Mouse (Mus musculus): ENCODE data around the gene Kcnq1. TPM values are rescaled to one million over a fixed set of nuclear protein-coding genes. Genes with fewer than 3 reads are reported as not detected.
A peak's percentile ranks its signal among the peaks of the same experiment; 100 is the strongest.

Gene Kcnq1
- total and polyA plus RNA-seq, 2 experiments from 2014 or later: 1.00 to 2.0 TPM

- Histone ChIP-seq H3K4me1 (ENCODE audit: insufficient read depth) (no peaks in the 10 kb centered on the region), H3K4me3 (ENCODE audit: low read depth, low read length) (no peak overlapping the region), H3K27ac (ENCODE audit: low read depth, low read length) (no peak overlapping the region), H3K9me3 (ENCODE audit: low read length) (no peaks in the 10 kb centered on the region), H3K4me2 (ENCODE audit: low read depth) (no peak overlapping the region), H3K27me3 (ENCODE audit: insufficient read depth, low read length) (no peaks in the 10 kb centered on the region), H3K36me3 (ENCODE audit: insufficient read depth) (no peaks in the 10 kb centered on the region), H3K9ac (no peak overlapping the region)
- 33% methylated on average over 1 of the region's 1 CpGs for WGBS
- DNase-seq (no peak), ATAC-seq (no peak)
- TF ChIP-seq CTCF (IDR thresholded peaks at IDR 0.05; ENCODE audit: low read depth): no peak
Observed at GRCm38 (mm10) chr7:143284866-143285265, 178.7 kb downstream of the Kcnq1 start.

- H3K9ac ChIP-seq: no peak overlapping the region
- H3K27me3 ChIP-seq (ENCODE audit: insufficient read depth, low read length): no peaks in the 10 kb centered on the region
- H3K4me1 ChIP-seq (ENCODE audit: insufficient read depth): no peaks in the 10 kb centered on the region
- H3K4me3 ChIP-seq (ENCODE audit: low read depth, low read length): no peak overlapping the region
- H3K27ac ChIP-seq (ENCODE audit: low read depth, low read length): no peak overlapping the region
- ATAC-seq: no peak
- WGBS: 91% methylated on average over 3 of the region's 3 CpGs
- DNase-seq: no peak
- no peak for TF ChIP-seq CTCF (IDR thresholded peaks at IDR 0.05; ENCODE audit: low read depth)
- no peaks in the 10 kb centered on the region for H3K36me3 ChIP-seq (ENCODE audit: insufficient read depth)
- H3K4me2 ChIP-seq (ENCODE audit: low read depth): no peak overlapping the region
- no peaks in the 10 kb centered on the region for H3K9me3 ChIP-seq (ENCODE audit: low read length)
Observed at GRCm38 (mm10) chr7:143285440-143285839, 179.3 kb downstream of the Kcnq1 start.

GRCm38 (mm10) chr7:143286532-143287290 is 180.5 kb downstream of the Kcnq1 start:
- no peak overlapping the region for H3K4me3 ChIP-seq (ENCODE audit: low read depth, low read length)
- no peak overlapping the region for H3K27ac ChIP-seq (ENCODE audit: low read depth, low read length)
- 44% methylated on average over 8 of the region's 8 CpGs for WGBS
- H3K4me2 ChIP-seq (ENCODE audit: low read depth): no peak overlapping the region
- no peak overlapping the region for H3K9ac ChIP-seq
- no peak for TF ChIP-seq CTCF (IDR thresholded peaks at IDR 0.05; ENCODE audit: low read depth)
- ATAC-seq: no peak
- H3K9me3 ChIP-seq (ENCODE audit: low read length): no peaks in the 10 kb centered on the region
- no peak for DNase-seq
- H3K4me1 ChIP-seq (ENCODE audit: insufficient read depth): no peaks in the 10 kb centered on the region
- H3K36me3 ChIP-seq (ENCODE audit: insufficient read depth): no peaks in the 10 kb centered on the region
- no peaks in the 10 kb centered on the region for H3K27me3 ChIP-seq (ENCODE audit: insufficient read depth, low read length)

GRCm38 (mm10) chr7:143288135-143288534 is 182.0 kb downstream of the Kcnq1 start:
- Histone ChIP-seq H3K9ac (no peak overlapping the region), H3K27ac (ENCODE audit: low read depth, low read length) (no peak overlapping the region), H3K27me3 (ENCODE audit: insufficient read depth, low read length) (no peaks in the 10 kb centered on the region), H3K4me2 (ENCODE audit: low read depth) (no peak overlapping the region), H3K4me1 (ENCODE audit: insufficient read depth) (0 out of 2 replicates have a peak, but pooled peaks cover 5% of the 10 kb centered on the region), H3K36me3 (ENCODE audit: insufficient read depth) (no peaks in the 10 kb centered on the region), H3K9me3 (ENCODE audit: low read length) (no peaks in the 10 kb centered on the region), H3K4me3 (ENCODE audit: low read depth, low read length) (no peak overlapping the region)
- DNase-seq: no peak
- WGBS: 80% methylated on average over 7 of the region's 7 CpGs
- no peak for TF ChIP-seq CTCF (IDR thresholded peaks at IDR 0.05; ENCODE audit: low read depth)
- ATAC-seq: no peak

- Histone ChIP-seq H3K9me3 (ENCODE audit: low read length) (no peaks in the 10 kb centered on the region), H3K36me3 (ENCODE audit: insufficient read depth) (no peaks in the 10 kb centered on the region), H3K4me2 (ENCODE audit: low read depth) (no peak overlapping the region), H3K27ac (ENCODE audit: low read depth, low read length) (no peak overlapping the region), H3K4me3 (ENCODE audit: low read depth, low read length) (no peak overlapping the region), H3K27me3 (ENCODE audit: insufficient read depth, low read length) (no peaks in the 10 kb centered on the region), H3K9ac (no peak overlapping the region), H3K4me1 (ENCODE audit: insufficient read depth) (0 out of 2 replicates have a peak, but pooled peaks cover 5% of the 10 kb centered on the region)
- DNase-seq (peak; percentile 4), ATAC-seq (0 out of 2 replicates have a peak, but pooled peaks have one; percentile 16)
- no peak for TF ChIP-seq CTCF (IDR thresholded peaks at IDR 0.05; ENCODE audit: low read depth)
- 51% methylated on average over 3 of the region's 3 CpGs for WGBS
Observed at GRCm38 (mm10) chr7:143289082-143289849, 183.1 kb downstream of the Kcnq1 start.

GRCm38 (mm10) chr7:143294690-143295355 is 188.7 kb downstream of the Kcnq1 start:
- Histone ChIP-seq H3K4me3 (ENCODE audit: low read depth, low read length) (peak overlapping the region; percentile 46), H3K9me3 (ENCODE audit: low read length) (no peaks in the 10 kb centered on the region), H3K27me3 (ENCODE audit: insufficient read depth, low read length) (no peaks in the 10 kb centered on the region), H3K9ac (peak overlapping the region; percentile 52), H3K36me3 (ENCODE audit: insufficient read depth) (no peaks in the 10 kb centered on the region), H3K4me2 (ENCODE audit: low read depth) (peak overlapping the region; percentile 53), H3K4me1 (ENCODE audit: insufficient read depth) (0 out of 2 replicates have a peak, but pooled peaks cover 5% of the 10 kb centered on the region), H3K27ac (ENCODE audit: low read depth, low read length) (peak overlapping the region; percentile 73; the same call in 1 of the 2 replicates)
- no peak for TF ChIP-seq CTCF (IDR thresholded peaks at IDR 0.05; ENCODE audit: low read depth)
- DNase-seq: peak; percentile 18
- no peak for ATAC-seq
- 53% methylated on average over 20 of the region's 20 CpGs for WGBS
